Mouse (Mus musculus) E14TG2a.4 (cell line): Measurements from ENCODE around the gene Ezr.

Experiments
- CTCF ChIP-seq: conservative IDR thresholded peaks from 2 replicates; pipeline ENCODE4 v1.5.1; 2014; ENCODE audit warnings: low read length
- NANOG ChIP-seq: IDR thresholded peaks from 2 replicates; pipeline ENCODE4 v1.6.1; 2014; ENCODE audit warnings: borderline replicate concordance, low read length, mixed read lengths
- POU5F1 ChIP-seq: IDR thresholded peaks from 2 replicates; pipeline ENCODE4 v1.6.1; 2014; ENCODE audit warnings: low read length, borderline replicate concordance

DNA sequence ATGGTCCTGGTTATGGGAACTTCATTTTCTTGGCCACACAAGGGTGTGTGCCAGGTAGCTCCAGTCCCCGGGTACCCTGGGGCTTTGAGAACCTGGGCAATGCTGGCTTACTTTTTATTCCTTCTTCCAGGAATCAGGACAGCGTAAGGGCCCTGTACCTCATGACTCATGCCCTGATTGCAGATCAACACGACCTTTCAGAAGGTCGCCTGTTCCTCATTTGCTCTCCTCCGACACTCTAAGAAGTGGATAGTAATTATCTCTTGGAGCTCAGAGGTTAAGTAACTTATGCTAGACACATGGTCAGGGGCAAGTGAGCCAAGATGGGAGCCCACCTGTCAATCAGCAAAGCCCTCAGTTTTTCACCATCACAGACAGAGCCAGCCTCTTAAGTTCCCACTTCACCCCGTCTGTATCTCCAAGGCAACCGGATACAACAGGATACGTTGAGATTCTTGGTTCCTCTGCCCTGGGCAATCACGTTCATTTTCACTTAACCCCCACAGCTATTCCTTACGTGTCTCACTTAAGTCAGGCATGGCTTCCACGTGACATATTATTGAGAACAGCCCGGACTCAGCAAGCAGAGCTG, 11.7 kb upstream of the Ezr start:
- TF ChIP-seq CTCF (no peak), NANOG (no peak), POU5F1 (no peak)
